Mouse (Mus musculus) brown adipose tissue, adult 24 weeks (tissue): ENCODE data around the gene Gimap7. TPM values are rescaled to one million over a fixed set of nuclear protein-coding genes. Genes with fewer than 3 reads are reported as not detected.

Experiments
- H3K27ac ChIP-seq: fragments of 200-500 bp; replicated peaks from 2 replicates; pipeline ENCODE4 v1.5.1; 2012; ENCODE audit warnings: low read depth, mild to moderate bottlenecking, low read length
- H3K4me1 ChIP-seq: fragments of 200-500 bp; 2 replicates; pipeline ENCODE4 v1.6.1; 2012; ENCODE audit warnings: low read length, mixed read lengths; ENCODE audit not compliant: control insufficient read depth, insufficient read depth, insufficient read length
- H3K4me3 ChIP-seq: fragments of 200-500 bp; 2 replicates; pipeline ENCODE4 v1.5.1; 2012; ENCODE audit warnings: low read depth, mild to moderate bottlenecking, low read length, moderate library complexity; ENCODE audit not compliant: insufficient read depth
- polyA plus RNA-seq: library from polyadenylated mRNA; stranded (reverse); fragments of >200 nt; gene quantifications from 2 replicates; pipeline ENCODE4 v1.2.4, GENCODE M21; 2012; ENCODE audit not compliant: missing spikeins, insufficient read depth, insufficient read length

The Gimap7 gene
- polyA plus RNA-seq, 1 experiment: not detected

DNA sequence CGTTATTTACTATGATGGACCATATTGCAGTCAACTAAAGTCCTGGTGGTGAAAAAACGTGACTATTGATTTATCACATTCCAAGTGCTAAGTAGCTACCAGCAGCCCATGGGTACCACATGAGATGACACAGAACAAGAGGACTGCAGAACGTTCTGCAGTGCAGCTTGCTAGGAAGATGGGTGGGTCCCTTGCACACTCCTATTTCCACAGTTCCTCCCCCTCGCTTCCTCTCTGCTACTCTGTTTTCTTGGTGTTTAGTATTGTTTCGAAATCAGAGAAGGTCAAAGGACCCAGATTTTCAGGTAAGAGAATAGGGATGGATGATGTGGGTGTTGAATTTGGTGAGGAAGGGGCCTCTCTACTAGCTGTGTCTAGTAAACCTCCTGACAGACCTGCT, 34.1 kb upstream of the Gimap7 start, which contains the start of gene Gimap4:
Gene Gimap4 (plus strand): TSS at position 231 of the 400 bp plus-strand sequence.
- Histone ChIP-seq H3K4me1 (peaks cover 24% of the 10 kb centered on the region; the same call in 1 of the 2 replicates), H3K27ac (peak within 1 kb of the TSS; percentile 93), H3K4me3 (peak within 1 kb of the TSS; percentile 68)

DNA sequence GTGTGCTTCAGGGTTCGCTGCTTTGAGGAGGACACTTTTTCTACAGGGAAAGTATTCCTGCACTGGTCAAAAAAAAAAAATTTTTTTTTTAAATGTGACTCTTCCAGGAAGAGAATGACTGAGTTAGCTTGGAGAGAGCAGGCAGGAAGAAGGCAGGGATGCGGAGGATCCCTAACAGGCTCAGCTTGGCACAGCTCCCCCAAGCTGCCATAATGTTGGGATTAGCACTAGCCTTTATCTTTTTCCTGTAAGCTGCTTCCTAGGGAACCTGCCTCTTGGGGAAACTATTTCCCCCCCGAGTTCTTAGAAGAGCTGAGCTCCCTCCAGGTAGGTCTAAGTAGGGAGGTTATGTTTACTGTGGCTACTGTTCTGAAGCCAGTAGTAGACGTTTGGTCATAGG, 33.6 kb upstream of the Gimap7 start:
- H3K27ac ChIP-seq: peak overlapping the region; percentile 93
- H3K4me3 ChIP-seq: peak overlapping the region; percentile 68
- H3K4me1 ChIP-seq: peaks cover 24% of the 10 kb centered on the region; the same call in 1 of the 2 replicates

- peaks cover 25% of the 10 kb centered on the region; the same call in 1 of the 2 replicates for H3K4me1 ChIP-seq
- peak overlapping the region; percentile 93 for H3K27ac ChIP-seq
Measured at GRCm38 (mm10) chr6:48685251-48685650, 33.2 kb upstream of the Gimap7 start.

GRCm38 (mm10) chr6:48685694-48686665, 32.4 kb upstream of the Gimap7 start:
- Histone ChIP-seq H3K4me3 (peak overlapping the region; percentile 68), H3K27ac (peak overlapping the region; percentile 93), H3K4me1 (peaks cover 26% of the 10 kb centered on the region; the same call in 1 of the 2 replicates)

More at GRCm38 (mm10) chr6:48685251-48685650, 33.2 kb upstream of the Gimap7 start:
- peak overlapping the region; percentile 68 for H3K4me3 ChIP-seq

- Histone ChIP-seq H3K27ac (peak overlapping the region; percentile 93), H3K4me1 (peaks cover 23% of the 10 kb centered on the region; the same call in 1 of the 2 replicates), H3K4me3 (peak overlapping the region; percentile 68; the same call in 1 of the 2 replicates)
Measured at GRCm38 (mm10) chr6:48687077-48687476, 31.3 kb upstream of the Gimap7 start.

DNA sequence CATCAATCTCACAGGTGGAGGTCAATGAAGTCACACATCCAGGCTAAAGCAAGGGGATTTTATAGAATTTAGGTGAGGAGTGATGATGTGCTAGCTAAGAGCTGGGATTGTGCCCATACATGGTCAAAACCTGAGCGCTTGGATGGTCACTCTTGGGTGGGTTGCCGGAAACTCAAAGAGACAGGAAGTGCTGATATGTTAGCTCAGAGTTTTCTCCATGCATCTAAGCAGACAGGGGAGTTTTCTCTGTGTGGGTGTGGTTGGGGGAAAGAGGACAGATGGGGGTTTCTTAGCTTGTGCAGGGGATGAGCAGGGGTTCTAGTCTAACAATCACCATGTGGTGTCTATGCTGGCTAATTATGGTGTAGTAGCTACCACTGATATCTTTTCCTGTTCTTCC, 29.1 kb upstream of the Gimap7 start:
- Histone ChIP-seq H3K4me3 (no peak overlapping the region), H3K4me1 (peaks cover 19% of the 10 kb centered on the region; the same call in 1 of the 2 replicates), H3K27ac (peak overlapping the region; percentile 86)

- H3K4me1 ChIP-seq: peaks cover 12% of the 10 kb centered on the region; the same call in 1 of the 2 replicates
- H3K4me3 ChIP-seq: no peak overlapping the region
- H3K27ac ChIP-seq: no peak overlapping the region
Measured at GRCm38 (mm10) chr6:48692962-48693361, 25.5 kb upstream of the Gimap7 start.

GRCm38 (mm10) chr6:48696830-48697554, 21.4 kb upstream of the Gimap7 start:
- no peak overlapping the region for H3K4me3 ChIP-seq
- H3K4me1 ChIP-seq: peaks cover 22% of the 10 kb centered on the region
- peak overlapping the region; percentile 99 for H3K27ac ChIP-seq

DNA sequence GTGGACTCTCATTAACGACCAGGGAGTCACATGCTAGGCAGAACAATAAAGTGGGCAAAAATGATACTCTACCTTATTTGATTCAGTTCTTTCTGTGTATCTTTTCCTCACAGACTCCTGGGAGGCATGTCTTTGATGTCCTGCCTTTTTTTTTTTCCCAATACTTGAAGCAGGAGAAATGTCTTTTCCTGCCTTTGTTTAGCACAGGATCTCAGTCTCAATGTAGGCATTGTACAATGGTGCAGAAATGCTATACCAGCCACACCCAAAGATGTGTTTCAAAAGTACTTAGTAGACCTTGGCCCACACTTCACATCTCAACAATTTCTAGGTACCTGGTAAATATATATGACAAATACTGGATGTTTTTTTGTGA, 20.9 kb upstream of the Gimap7 start:
- Histone ChIP-seq H3K27ac (peak overlapping the region; percentile 99), H3K4me1 (peaks cover 27% of the 10 kb centered on the region), H3K4me3 (no peak overlapping the region)

GRCm38 (mm10) chr6:48698066-48698856, 20.2 kb upstream of the Gimap7 start:
- H3K27ac ChIP-seq: peak overlapping the region; percentile 79
- H3K4me3 ChIP-seq: no peak overlapping the region

DNA sequence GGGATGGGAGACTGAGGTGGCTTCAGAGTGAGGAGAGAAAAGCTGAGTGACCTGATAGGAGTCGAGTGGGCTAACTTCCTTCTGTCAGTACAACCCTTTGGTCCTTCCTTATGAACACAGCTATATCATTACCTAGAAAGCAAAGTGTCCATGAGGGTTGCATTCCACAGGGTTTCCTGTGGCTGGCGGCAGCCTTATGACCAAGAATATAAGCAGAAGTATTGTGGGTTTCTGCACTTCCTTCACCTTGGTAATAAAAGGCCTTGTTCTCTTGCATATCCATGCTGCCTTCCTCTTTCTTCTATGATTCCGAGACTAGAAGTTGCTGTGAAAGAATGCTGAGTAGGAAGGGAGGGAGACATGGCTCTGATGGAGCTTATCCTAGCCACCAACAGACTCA, 19.5 kb upstream of the Gimap7 start:
- peaks cover 35% of the 10 kb centered on the region for H3K4me1 ChIP-seq
- peak overlapping the region; percentile 79 for H3K27ac ChIP-seq
- H3K4me3 ChIP-seq: no peak overlapping the region

More at GRCm38 (mm10) chr6:48698066-48698856, 20.2 kb upstream of the Gimap7 start:
- H3K4me1 ChIP-seq: peaks cover 33% of the 10 kb centered on the region

DNA sequence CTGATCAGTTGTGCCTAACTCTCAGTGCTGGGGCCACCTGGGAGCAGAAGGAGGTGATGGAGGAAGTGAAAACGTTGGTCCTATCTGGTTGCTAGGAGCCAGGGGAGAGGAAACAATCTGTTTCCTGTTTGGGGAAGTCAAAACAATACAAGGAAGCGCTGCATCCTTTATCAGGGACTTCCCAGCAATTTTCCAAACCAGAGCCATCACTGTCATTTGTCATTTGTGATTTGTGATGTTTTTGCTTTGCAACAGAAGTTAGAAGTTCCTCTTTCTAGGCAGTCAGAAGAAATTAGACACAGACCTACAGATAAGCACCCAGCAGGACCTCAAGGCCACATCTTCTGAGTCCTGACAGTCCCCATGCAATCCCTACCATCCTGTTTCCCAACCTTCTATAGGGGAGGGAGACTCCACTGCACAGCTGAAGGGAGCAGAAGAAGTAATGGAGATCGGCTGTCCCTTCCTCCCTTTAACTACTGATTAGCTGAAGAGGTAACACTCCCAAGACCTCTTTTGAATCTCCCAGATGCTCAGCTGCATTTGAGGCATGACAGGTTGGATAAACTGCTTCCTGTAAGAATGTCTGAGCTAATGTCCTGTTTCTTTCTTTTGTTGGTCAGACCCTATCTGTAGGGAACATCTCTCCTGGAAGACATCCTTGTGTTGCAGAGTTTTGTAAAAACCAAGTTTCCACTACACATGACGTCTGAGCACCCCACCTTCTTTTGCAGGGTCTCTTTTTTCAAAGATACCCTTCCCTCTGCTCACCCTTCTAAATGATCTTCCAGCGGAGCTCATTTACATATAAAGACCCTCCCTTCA, 18.0 kb upstream of the Gimap7 start:
- Histone ChIP-seq H3K4me1 (peaks cover 38% of the 10 kb centered on the region), H3K27ac (peak overlapping the region; percentile 97), H3K4me3 (peak overlapping the region; percentile 5; the same call in 1 of the 2 replicates)

- Histone ChIP-seq H3K27ac (peak overlapping the region; percentile 90), H3K4me3 (no peak overlapping the region), H3K4me1 (peaks cover 37% of the 10 kb centered on the region)
Measured at GRCm38 (mm10) chr6:48702146-48702545, 16.3 kb upstream of the Gimap7 start.

DNA sequence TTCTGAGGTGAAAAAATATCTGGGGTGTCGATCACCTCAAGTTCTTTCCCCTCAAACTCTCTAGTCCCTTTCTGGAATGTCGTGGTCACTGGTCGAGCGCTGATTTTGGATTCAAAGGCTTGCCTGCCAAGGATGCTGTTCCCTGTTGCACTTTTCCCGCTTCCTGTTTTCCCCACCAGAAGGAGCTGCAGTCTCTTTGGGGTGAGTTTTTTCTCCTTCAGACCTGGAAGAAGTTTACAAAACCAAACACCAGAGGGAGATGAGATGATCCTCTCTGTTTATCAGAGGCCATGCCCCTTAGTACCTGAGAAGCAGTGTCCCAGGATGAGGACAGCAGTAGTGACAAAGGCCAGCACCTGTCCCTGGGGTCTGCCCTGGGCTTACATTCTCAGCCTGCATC, 15.8 kb upstream of the Gimap7 start:
- Histone ChIP-seq H3K27ac (peak overlapping the region; percentile 90), H3K4me3 (no peak overlapping the region), H3K4me1 (peaks cover 34% of the 10 kb centered on the region)
